Mouse (Mus musculus): ENCODE measurements around the gene Taok3. TPM values are rescaled to one million over a fixed set of nuclear protein-coding genes. Genes with fewer than 3 reads are reported as not detected.
A peak's percentile ranks its signal among the peaks of the same experiment; 100 is the strongest.

The Taok3 gene
- total and polyA plus RNA-seq, 3 experiments = 58.4 to 213 (median 139) TPM

GRCm38 (mm10) chr5:117239106-117239505 is 119.2 kb downstream of the Taok3 start:
- TF ChIP-seq GATA1 (IDR thresholded peaks at IDR 0.05; ENCODE audit: borderline replicate concordance, low read length) (no peak), POLR2AphosphoS5 (IDR thresholded peaks at IDR 0.05; ENCODE audit: insufficient replicate concordance, low read depth, low read length) (no peak), GATA2 (IDR thresholded peaks at IDR 0.05; ENCODE audit: borderline replicate concordance, low read depth, low read length) (no peak), TAL1 (conservative IDR thresholded peaks at IDR 0.05; ENCODE audit: low read depth, low read length) (no peak), CTCF (IDR thresholded peaks at IDR 0.05; ENCODE audit: low read depth, low read length) (no peak)
- Histone ChIP-seq H3K27me3 (ENCODE audit: insufficient read depth, low read length) (no peaks in the 10 kb centered on the region), H3K36me3 (replicated peaks) (peaks cover 86% of the 10 kb centered on the region)

GRCm38 (mm10) chr5:117240321-117240731 is 120.4 kb downstream of the Taok3 start:
- DNase-seq (ENCODE audit: low spot score) = no peak
- H3K4me1 ChIP-seq (ENCODE audit: insufficient read depth, low read depth, low read length) = peaks cover 17% of the 10 kb centered on the region
- H3K4me3 ChIP-seq (ENCODE audit: low read depth, low read length) = no peak overlapping the region
- H3K36me3 ChIP-seq (replicated peaks) = peaks cover 86% of the 10 kb centered on the region
- ATAC-seq (ENCODE audit: extremely low read depth, insufficient number of reproducible peaks, low FRiP score, poor library complexity, severe bottlenecking) = no peak
- H3K9me3 ChIP-seq (replicated peaks) = no peaks in the 10 kb centered on the region
- no peak for TF ChIP-seq POLR2AphosphoS5 (IDR thresholded peaks at IDR 0.05; ENCODE audit: insufficient replicate concordance, low read depth, low read length)
- H3K27me3 ChIP-seq (ENCODE audit: insufficient read depth, low read length) = no peaks in the 10 kb centered on the region

More at GRCm38 (mm10) chr5:117239106-117239505, 119.2 kb downstream of the Taok3 start:
- Histone ChIP-seq H3K4me3 (ENCODE audit: low read depth, low read length) (no peak overlapping the region), H3K9me3 (replicated peaks) (no peaks in the 10 kb centered on the region), H3K4me1 (ENCODE audit: insufficient read depth, low read depth, low read length) (peaks cover 5% of the 10 kb centered on the region)
- ATAC-seq (ENCODE audit: extremely low read depth, insufficient number of reproducible peaks, low FRiP score, poor library complexity, severe bottlenecking) (no peak), DNase-seq (ENCODE audit: low spot score) (no peak)

GRCm38 (mm10) chr5:117240761-117241322 is 120.9 kb downstream of the Taok3 start:
- H3K36me3 ChIP-seq (replicated peaks) = peaks cover 86% of the 10 kb centered on the region
- H3K9me3 ChIP-seq (replicated peaks) = no peaks in the 10 kb centered on the region
- H3K4me3 ChIP-seq (ENCODE audit: low read depth, low read length) = no peak overlapping the region
- no peak for DNase-seq (ENCODE audit: low spot score)
- ATAC-seq (ENCODE audit: extremely low read depth, insufficient number of reproducible peaks, low FRiP score, poor library complexity, severe bottlenecking) = no peak
- H3K4me1 ChIP-seq (ENCODE audit: insufficient read depth, low read depth, low read length) = peaks cover 22% of the 10 kb centered on the region
- H3K27me3 ChIP-seq (ENCODE audit: insufficient read depth, low read length) = no peaks in the 10 kb centered on the region
- TF ChIP-seq GATA2 (IDR thresholded peaks at IDR 0.05; ENCODE audit: borderline replicate concordance, low read depth, low read length) (no peak), TAL1 (conservative IDR thresholded peaks at IDR 0.05; ENCODE audit: low read depth, low read length) (no peak), CTCF (IDR thresholded peaks at IDR 0.05; ENCODE audit: low read depth, low read length) (no peak), GATA1 (IDR thresholded peaks at IDR 0.05; ENCODE audit: borderline replicate concordance, low read length) (no peak)

GRCm38 (mm10) chr5:117241935-117242531 is 122.1 kb downstream of the Taok3 start:
- no peak for TF ChIP-seq CTCF (IDR thresholded peaks at IDR 0.05; ENCODE audit: low read depth, low read length)
- TF ChIP-seq GATA2 (IDR thresholded peaks at IDR 0.05; ENCODE audit: borderline replicate concordance, low read depth, low read length) = no peak
- TF ChIP-seq GATA1 (IDR thresholded peaks at IDR 0.05; ENCODE audit: borderline replicate concordance, low read length) = no peak
- no peak for TF ChIP-seq TAL1 (conservative IDR thresholded peaks at IDR 0.05; ENCODE audit: low read depth, low read length)
- no peak for TF ChIP-seq POLR2AphosphoS5 (IDR thresholded peaks at IDR 0.05; ENCODE audit: insufficient replicate concordance, low read depth, low read length)
- Histone ChIP-seq H3K27me3 (ENCODE audit: insufficient read depth, low read length) (no peaks in the 10 kb centered on the region), H3K4me1 (ENCODE audit: insufficient read depth, low read depth, low read length) (peaks cover 24% of the 10 kb centered on the region), H3K9me3 (replicated peaks) (no peaks in the 10 kb centered on the region), H3K4me3 (ENCODE audit: low read depth, low read length) (no peak overlapping the region), H3K36me3 (replicated peaks) (peaks cover 90% of the 10 kb centered on the region)
- ATAC-seq (ENCODE audit: extremely low read depth, insufficient number of reproducible peaks, low FRiP score, poor library complexity, severe bottlenecking) (no peak), DNase-seq (ENCODE audit: low spot score) (no peak)

GRCm38 (mm10) chr5:117242671-117243478 is 122.9 kb downstream of the Taok3 start:
- H3K36me3 ChIP-seq (replicated peaks) = peaks cover 90% of the 10 kb centered on the region

GRCm38 (mm10) chr5:117245170-117245569 is 125.2 kb downstream of the Taok3 start:
- H3K27me3 ChIP-seq (ENCODE audit: insufficient read depth, low read length) = no peaks in the 10 kb centered on the region
- H3K36me3 ChIP-seq (replicated peaks) = peaks cover 97% of the 10 kb centered on the region
- no peaks in the 10 kb centered on the region for H3K9me3 ChIP-seq (replicated peaks)
- no peak for TF ChIP-seq TAL1 (conservative IDR thresholded peaks at IDR 0.05; ENCODE audit: low read depth, low read length)
- no peak for TF ChIP-seq GATA1 (IDR thresholded peaks at IDR 0.05; ENCODE audit: borderline replicate concordance, low read length)
- no peak for TF ChIP-seq GATA2 (IDR thresholded peaks at IDR 0.05; ENCODE audit: borderline replicate concordance, low read depth, low read length)
- no peak for TF ChIP-seq POLR2AphosphoS5 (IDR thresholded peaks at IDR 0.05; ENCODE audit: insufficient replicate concordance, low read depth, low read length)
- no peak for TF ChIP-seq CTCF (IDR thresholded peaks at IDR 0.05; ENCODE audit: low read depth, low read length)
- DNase-seq (ENCODE audit: low spot score) (peak; percentile 27), ATAC-seq (ENCODE audit: extremely low read depth, insufficient number of reproducible peaks, low FRiP score, poor library complexity, severe bottlenecking) (peak; percentile 16; the same call in 1 of the 2 replicates)
- H3K4me3 ChIP-seq (ENCODE audit: low read depth, low read length) = peak overlapping the region; percentile 43; the same call in 1 of the 2 replicates
- H3K4me1 ChIP-seq (ENCODE audit: insufficient read depth, low read depth, low read length) = peaks cover 24% of the 10 kb centered on the region

More at GRCm38 (mm10) chr5:117242671-117243478, 122.9 kb downstream of the Taok3 start:
- no peak overlapping the region for H3K4me3 ChIP-seq (ENCODE audit: low read depth, low read length)
- no peak for ATAC-seq (ENCODE audit: extremely low read depth, insufficient number of reproducible peaks, low FRiP score, poor library complexity, severe bottlenecking)
- DNase-seq (ENCODE audit: low spot score) = no peak
- H3K9me3 ChIP-seq (replicated peaks) = no peaks in the 10 kb centered on the region
- peaks cover 24% of the 10 kb centered on the region for H3K4me1 ChIP-seq (ENCODE audit: insufficient read depth, low read depth, low read length)
- no peaks in the 10 kb centered on the region for H3K27me3 ChIP-seq (ENCODE audit: insufficient read depth, low read length)
- TF ChIP-seq GATA1 (IDR thresholded peaks at IDR 0.05; ENCODE audit: borderline replicate concordance, low read length) = no peak
- no peak for TF ChIP-seq POLR2AphosphoS5 (IDR thresholded peaks at IDR 0.05; ENCODE audit: insufficient replicate concordance, low read depth, low read length)
- TF ChIP-seq GATA2 (IDR thresholded peaks at IDR 0.05; ENCODE audit: borderline replicate concordance, low read depth, low read length) = no peak
- no peak for TF ChIP-seq CTCF (IDR thresholded peaks at IDR 0.05; ENCODE audit: low read depth, low read length)
- TF ChIP-seq TAL1 (conservative IDR thresholded peaks at IDR 0.05; ENCODE audit: low read depth, low read length) = no peak

All from G1E (cell line).